Mouse (Mus musculus) layer of hippocampus, postnatal 36 days (tissue): ENCODE measurements around the gene Dio3. TPM values are rescaled to one million over a fixed set of nuclear protein-coding genes. Genes with fewer than 3 reads are reported as not detected.

ENCODE experiments used
- microRNA-seq, 2 experiments: library from miRNA; unstranded; fragments of <30 nt; microRNA quantifications; one replicate each; pipeline ENCODE4 v1.2.0; 2021
- total RNA-seq, 2 experiments: library from RNA; stranded (reverse); gene quantifications; 2 replicates each; pipeline ENCODE4 v1.2.3; 2021

Gene Dio3
- total RNA-seq, 2 experiments from 2014 or later, result 4.2 to 4.4 TPM

Small RNA genes lying within 50 kb of the gene (microRNA-seq; reads per million reads assigned to microRNA genes)
- 10.8 to 322 reads per million in 2 experiments for gene Mir1247

Other genes with a start within 250 kb of the Dio3 start
- 100 to 1,000 TPM; 228 to 249 TPM for gene Ppp2r5c, start 168.1 kb downstream of the Dio3 start, total RNA-seq